Mouse (Mus musculus) E14TG2a.4 (cell line): ENCODE measurements around the gene Cuedc2.

Experiments
- CTCF ChIP-seq: conservative IDR thresholded peaks from 2 replicates; pipeline ENCODE4 v1.5.1; 2014; ENCODE audit warnings: low read length
- NANOG ChIP-seq: IDR thresholded peaks from 2 replicates; pipeline ENCODE4 v1.6.1; 2014; ENCODE audit warnings: borderline replicate concordance, low read length, mixed read lengths
- POU5F1 ChIP-seq: IDR thresholded peaks from 2 replicates; pipeline ENCODE4 v1.6.1; 2014; ENCODE audit warnings: low read length, borderline replicate concordance

GRCm38 (mm10) chr19:46331936-46332335 lies 6.6 kb downstream of the Cuedc2 start:
- no peak for TF ChIP-seq CTCF
- TF ChIP-seq POU5F1 = no peak
- TF ChIP-seq NANOG = no peak
